Mouse (Mus musculus): ENCODE measurements around the gene Slc38a9.

GRCm38 (mm10) chr13:112635174-112635837 is 25.2 kb upstream of the Slc38a9 start:
- TF ChIP-seq POLR2A (IDR thresholded peaks at IDR 0.05; ENCODE audit: low read depth, low read length), result no peak
- no peak for TF ChIP-seq CTCF (conservative IDR thresholded peaks at IDR 0.05; ENCODE audit: insufficient read depth, insufficient read length, low read depth, low read length)

Measured in kidney, adult 2 months (tissue).